Mouse (Mus musculus) MEL (cell line): ENCODE measurements around the gene Gmnc. TPM values are rescaled to one million over a fixed set of nuclear protein-coding genes. Genes with fewer than 3 reads are reported as not detected.

Experiments used
- DNase-seq: peaks from one replicate; pipeline ENCODE4 v3.0.0; 2011; ENCODE audit warnings: low read depth, low spot score
- H3K27ac ChIP-seq: 2 replicates; pipeline ENCODE4 v1.5.1; 2012; ENCODE audit warnings: low read depth, mild to moderate bottlenecking, control low read depth, low read length, moderate library complexity; ENCODE audit not compliant: control insufficient read depth
- H3K27me3 ChIP-seq, 2 experiments: fragments of 150-350 bp in 1 of 2; sonication (generic) in 1 of 2; 2 replicates each; pipeline ENCODE4 v1.6.1; 2012; ENCODE audit warnings: low read length in 2 of 2, mild to moderate bottlenecking in 2 of 2, improper control_type of control experiment in 1 of 2, moderate library complexity in 1 of 2; ENCODE audit not compliant: insufficient read depth in 2 of 2, control insufficient read depth in 1 of 2
- H3K36me3 ChIP-seq, 2 experiments: 2 replicates each; pipeline ENCODE4 v1.6.1; 2012 to 2014; ENCODE audit warnings: low read length in 2 of 2, improper control_type of control experiment in 1 of 2, inconsistent platforms in 1 of 2, mild to moderate bottlenecking in 1 of 2; ENCODE audit not compliant: insufficient read depth in 2 of 2, control insufficient read depth in 1 of 2
- H3K4me1 ChIP-seq, 2 experiments: fragments of 150-350 bp in 1 of 2; sonication (generic) in 1 of 2; 2 replicates each; pipeline ENCODE4 v1.6.1; 2012; ENCODE audit warnings: low read length in 2 of 2, improper control_type of control experiment in 1 of 2, mild to moderate bottlenecking in 1 of 2; ENCODE audit not compliant: insufficient read depth in 2 of 2, control insufficient read depth in 1 of 2
- H3K4me3 ChIP-seq, 2 experiments: fragments of 150-350 bp in 1 of 2; sonication (generic) in 1 of 2; 2 replicates each; pipeline ENCODE4 v1.5.1; 2012; ENCODE audit warnings: low read depth in 2 of 2, low read length in 2 of 2, mild to moderate bottlenecking in 2 of 2, moderate library complexity in 2 of 2, control low read depth in 1 of 2, improper control_type of control experiment in 1 of 2; ENCODE audit not compliant: control insufficient read depth in 1 of 2, insufficient read depth in 1 of 2
- H3K79me2 ChIP-seq: 2 replicates; pipeline ENCODE4 v1.6.1; 2012; ENCODE audit warnings: mild to moderate bottlenecking, low read length, moderate library complexity; ENCODE audit not compliant: control insufficient read depth, poor library complexity, insufficient read depth
- H3K9ac ChIP-seq: 2 replicates; pipeline ENCODE4 v1.6.1; 2012; ENCODE audit warnings: low read depth, mild to moderate bottlenecking, control low read depth, low read length, moderate library complexity; ENCODE audit not compliant: control insufficient read depth, poor library complexity, severe bottlenecking
- H3K9me3 ChIP-seq: fragments of 150-350 bp; sonication (generic); replicated peaks from 2 replicates; pipeline ENCODE4 v1.6.1; 2012; ENCODE audit warnings: mild to moderate bottlenecking, low read length, improper control_type of control experiment, moderate library complexity; ENCODE audit not compliant: insufficient read depth
- CHD2 ChIP-seq: IDR thresholded peaks from 2 replicates; pipeline ENCODE4 v1.6.1; 2011; ENCODE audit warnings: low read length, improper control_type of control experiment
- E2F4 ChIP-seq: IDR thresholded peaks from 2 replicates; pipeline ENCODE4 v1.6.1; 2011; ENCODE audit warnings: low read depth, low read length, improper control_type of control experiment, borderline replicate concordance
- GABPA ChIP-seq: IDR thresholded peaks from 2 replicates; pipeline ENCODE4 v1.6.1; 2012; ENCODE audit warnings: low read depth, mild to moderate bottlenecking, inconsistent platforms, low read length, improper control_type of control experiment, moderate library complexity
- GATA1 ChIP-seq: IDR thresholded peaks from 2 replicates; pipeline ENCODE4 v1.6.1; 2011; ENCODE audit warnings: low read depth, low read length, improper control_type of control experiment
- HCFC1 ChIP-seq: IDR thresholded peaks from 2 replicates; pipeline ENCODE4 v1.6.1; 2012; ENCODE audit warnings: low read depth, mild to moderate bottlenecking, inconsistent platforms, low read length, improper control_type of control experiment, moderate library complexity
- KAT2A ChIP-seq: conservative IDR thresholded peaks from 2 replicates; pipeline ENCODE4 v1.6.1; 2012; ENCODE audit warnings: low read depth, low read length, improper control_type of control experiment, inconsistent platforms
- MEF2A ChIP-seq: IDR thresholded peaks from 2 replicates; pipeline ENCODE4 v1.6.1; 2014; ENCODE audit warnings: low read depth, mild to moderate bottlenecking, inconsistent platforms, low read length, improper control_type of control experiment; ENCODE audit not compliant: poor library complexity, insufficient replicate concordance, severe bottlenecking; ENCODE audit errors: extremely low read depth
- MYB ChIP-seq: IDR thresholded peaks from 2 replicates; pipeline ENCODE4 v1.6.1; 2011; ENCODE audit warnings: mild to moderate bottlenecking, low read depth, low read length, improper control_type of control experiment
- MYC ChIP-seq: IDR thresholded peaks from 2 replicates; pipeline ENCODE4 v1.6.1; 2011; ENCODE audit warnings: low read depth, mild to moderate bottlenecking, low read length, improper control_type of control experiment, moderate library complexity
- NELFE ChIP-seq: IDR thresholded peaks from 2 replicates; pipeline ENCODE4 v1.6.1; 2011; ENCODE audit warnings: low read depth, low read length, improper control_type of control experiment
- NRF1 ChIP-seq: IDR thresholded peaks from 2 replicates; pipeline ENCODE4 v1.6.1; 2014; ENCODE audit warnings: low read depth, mild to moderate bottlenecking, inconsistent platforms, low read length, improper control_type of control experiment, moderate library complexity; ENCODE audit not compliant: poor library complexity, insufficient read depth, severe bottlenecking
- POLR2AphosphoS5 ChIP-seq: IDR thresholded peaks from 2 replicates; pipeline ENCODE4 v1.6.1; 2012; ENCODE audit warnings: low read depth, borderline replicate concordance, mild to moderate bottlenecking, inconsistent platforms, low read length, moderate library complexity, mixed read lengths
- RAD21 ChIP-seq: IDR thresholded peaks from 2 replicates; pipeline ENCODE4 v1.6.1; 2011; ENCODE audit warnings: mild to moderate bottlenecking, low read depth, low read length, improper control_type of control experiment
- RCOR1 ChIP-seq: IDR thresholded peaks from 2 replicates; pipeline ENCODE4 v1.6.1; 2012; ENCODE audit warnings: low read depth, mild to moderate bottlenecking, inconsistent platforms, low read length, improper control_type of control experiment
- SMC3 ChIP-seq: IDR thresholded peaks from 2 replicates; pipeline ENCODE4 v1.6.1; 2011; ENCODE audit warnings: low read depth, low read length, improper control_type of control experiment
- TAL1 ChIP-seq: IDR thresholded peaks from 2 replicates; pipeline ENCODE4 v1.6.1; 2012; ENCODE audit warnings: mild to moderate bottlenecking, inconsistent platforms, low read length, moderate library complexity, mixed read lengths
- ZC3H11A ChIP-seq: IDR thresholded peaks from 2 replicates; pipeline ENCODE4 v1.6.1; 2012; ENCODE audit warnings: low read depth, mild to moderate bottlenecking, inconsistent platforms, low read length, improper control_type of control experiment
- ZKSCAN1 ChIP-seq: IDR thresholded peaks from 2 replicates; pipeline ENCODE4 v1.6.1; 2012; ENCODE audit warnings: low read depth, mild to moderate bottlenecking, inconsistent platforms, low read length, improper control_type of control experiment, moderate library complexity
- ZMIZ1 ChIP-seq: IDR thresholded peaks from 2 replicates; pipeline ENCODE4 v1.6.1; 2012; ENCODE audit warnings: low read depth, mild to moderate bottlenecking, inconsistent platforms, low read length, improper control_type of control experiment, moderate library complexity
- ZNF384 ChIP-seq: IDR thresholded peaks from 2 replicates; pipeline ENCODE4 v1.6.1; 2012; ENCODE audit warnings: low read depth, mild to moderate bottlenecking, inconsistent platforms, low read length, improper control_type of control experiment
- polyA plus RNA-seq, 2 experiments: library from polyadenylated mRNA; stranded (reverse) in 1 of 2; unstranded in 1 of 2; fragments of >175 nt in 1 of 2; fragments of >200 nt in 1 of 2; gene quantifications; 2 replicates each; pipeline versions ENCODE4 v1.2.1 to v1.2.4; 2012; ENCODE audit warnings: low replicate concordance in 2 of 2, low read depth in 1 of 2; ENCODE audit not compliant: insufficient read length in 2 of 2, insufficient read depth in 1 of 2, missing spikeins in 1 of 2
- total RNA-seq: library from RNA; depleted of rRNA; stranded (reverse); fragments of 300-350 nt; gene quantifications from 2 replicates; pipeline ENCODE4 v1.2.3, GENCODE M21; 2012

Gmnc gene
- total and polyA plus RNA-seq, 3 experiments, result not detected

DNA sequence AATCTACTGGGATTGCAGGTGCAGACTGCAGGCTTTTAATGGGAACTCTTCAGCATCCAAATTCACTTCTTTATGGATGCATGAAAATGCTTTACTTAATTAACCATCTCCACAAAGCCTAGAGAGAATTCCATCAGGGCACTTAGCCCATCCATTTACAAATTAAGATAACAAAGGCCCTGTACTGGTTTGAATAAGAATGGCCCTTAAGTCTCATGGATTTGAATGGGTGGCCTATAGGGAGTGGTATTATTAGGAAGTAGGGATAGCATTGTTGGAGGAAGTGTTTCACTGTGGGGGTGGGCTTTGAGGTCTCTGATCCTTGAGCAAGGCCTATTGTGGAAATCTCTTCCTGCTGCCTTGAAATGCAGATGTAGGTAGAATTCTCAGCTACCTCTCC lies 29.5 kb downstream of the Gmnc start:
- Histone ChIP-seq H3K79me2 (no peaks in the 10 kb centered on the region), H3K27me3 (no peaks in the 10 kb centered on the region), H3K4me1 (no peaks in the 10 kb centered on the region), H3K9me3 (no peaks in the 10 kb centered on the region), H3K27ac (no peak overlapping the region), H3K36me3 (no peaks in the 10 kb centered on the region), H3K4me3 (no peak overlapping the region), H3K9ac (no peak overlapping the region)
- no peak for DNase-seq
- TF ChIP-seq POLR2AphosphoS5 (no peak), MYC (no peak), GATA1 (no peak), GABPA (no peak), ZC3H11A (no peak), MEF2A (no peak), E2F4 (no peak)

DNA sequence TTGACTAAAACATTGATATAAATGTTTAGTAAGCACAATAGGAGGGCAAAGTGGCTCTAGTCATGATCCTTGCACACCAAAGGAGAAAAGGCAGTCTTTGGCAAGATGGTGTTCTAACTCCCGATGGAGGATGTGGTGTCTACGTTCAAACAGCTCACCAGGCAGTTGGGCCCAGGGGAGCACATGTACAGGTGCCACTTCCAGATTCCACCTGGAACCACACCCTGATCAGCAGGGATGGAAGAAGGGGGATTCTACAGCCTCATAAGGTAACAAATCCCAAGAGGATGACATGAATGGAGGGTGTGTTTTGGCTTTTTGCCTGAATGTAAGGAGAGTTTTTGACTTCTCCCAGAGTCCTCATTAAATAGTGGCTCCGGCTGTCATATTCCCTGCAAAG lies 39.9 kb downstream of the Gmnc start:
- Histone ChIP-seq H3K27me3 (no peaks in the 10 kb centered on the region), H3K9ac (no peak overlapping the region), H3K27ac (no peak overlapping the region), H3K4me1 (no peaks in the 10 kb centered on the region), H3K4me3 (no peak overlapping the region), H3K9me3 (no peaks in the 10 kb centered on the region), H3K36me3 (no peaks in the 10 kb centered on the region), H3K79me2 (no peaks in the 10 kb centered on the region)
- no peak for DNase-seq
- no peak for TF ChIP-seq KAT2A
- no peak for TF ChIP-seq MYB
- TF ChIP-seq TAL1, result no peak
- TF ChIP-seq ZNF384, result no peak
- no peak for TF ChIP-seq ZKSCAN1
- no peak for TF ChIP-seq SMC3
- TF ChIP-seq HCFC1, result no peak
- no peak for TF ChIP-seq NRF1
- TF ChIP-seq MEF2A, result no peak
- TF ChIP-seq ZMIZ1, result no peak
- no peak for TF ChIP-seq ZC3H11A
- TF ChIP-seq POLR2AphosphoS5, result no peak
- TF ChIP-seq E2F4, result no peak
- no peak for TF ChIP-seq GABPA
- TF ChIP-seq RCOR1, result no peak
- TF ChIP-seq CHD2, result no peak
- no peak for TF ChIP-seq NELFE
- TF ChIP-seq RAD21, result no peak
